Mouse (Mus musculus) cortical plate, adult 2 months (tissue): ENCODE data around the gene 4933430I17Rik. TPM values are rescaled to one million over a fixed set of nuclear protein-coding genes. Genes with fewer than 3 reads are reported as not detected.

Experiments
- H3K27ac ChIP-seq: fragments of 200-500 bp; 2 replicates; pipeline ENCODE4 v1.5.1; 2012; ENCODE audit warnings: low read length, control low read depth, inconsistent platforms; ENCODE audit not compliant: insufficient read depth
- H3K4me1 ChIP-seq: fragments of 200-500 bp; 2 replicates; pipeline ENCODE4 v1.6.1; 2011; ENCODE audit warnings: low read length; ENCODE audit not compliant: control insufficient read depth, insufficient read depth
- H3K4me3 ChIP-seq: fragments of 200-500 bp; 2 replicates; pipeline ENCODE4 v1.5.1; 2011; ENCODE audit warnings: mild to moderate bottlenecking, low read length, control low read depth; ENCODE audit not compliant: insufficient read depth
- CTCF ChIP-seq: fragments of 200-500 bp; IDR thresholded peaks from 2 replicates; pipeline ENCODE4 v1.5.1; 2011; ENCODE audit warnings: mild to moderate bottlenecking, control low read depth, low read length; ENCODE audit not compliant: insufficient read depth; ENCODE audit errors: extremely low read depth
- POLR2A ChIP-seq: fragments of 200-500 bp; IDR thresholded peaks from 2 replicates; pipeline ENCODE4 v1.6.1; 2011; ENCODE audit warnings: mild to moderate bottlenecking, low read length, control low read depth; ENCODE audit not compliant: insufficient read depth; ENCODE audit errors: extremely low read depth
- polyA plus RNA-seq: library from polyadenylated mRNA; depleted of rRNA; stranded (reverse); fragments of >200 nt; gene quantifications from 2 replicates; pipeline ENCODE4 v1.2.3, GENCODE M21; 2012

4933430I17Rik gene
- polyA plus RNA-seq, 1 experiment = 0.25 TPM

DNA sequence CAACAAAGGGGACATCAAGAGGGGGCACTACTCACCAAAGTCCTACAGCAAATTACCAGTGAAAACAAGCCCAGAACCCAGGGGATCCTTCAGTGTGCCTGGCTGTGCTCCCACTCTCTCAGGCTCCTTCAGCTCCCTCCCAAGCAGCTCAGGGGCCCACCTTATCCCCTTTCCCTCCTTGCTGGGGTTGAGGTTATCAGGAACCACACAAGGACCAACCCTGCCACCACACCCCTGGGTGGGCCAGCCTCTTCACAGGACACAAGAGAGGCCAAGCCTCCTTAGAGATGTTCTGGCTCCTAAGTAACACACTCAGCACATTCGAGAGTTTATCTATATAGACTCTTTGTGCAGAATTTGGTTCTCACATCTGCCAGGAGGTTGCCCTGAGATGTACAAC, 8.6 kb upstream of the 4933430I17Rik start:
- Histone ChIP-seq H3K4me3 (no peak overlapping the region), H3K4me1 (peaks cover 9% of the 10 kb centered on the region), H3K27ac (no peak overlapping the region)
- TF ChIP-seq CTCF (no peak), POLR2A (no peak)

DNA sequence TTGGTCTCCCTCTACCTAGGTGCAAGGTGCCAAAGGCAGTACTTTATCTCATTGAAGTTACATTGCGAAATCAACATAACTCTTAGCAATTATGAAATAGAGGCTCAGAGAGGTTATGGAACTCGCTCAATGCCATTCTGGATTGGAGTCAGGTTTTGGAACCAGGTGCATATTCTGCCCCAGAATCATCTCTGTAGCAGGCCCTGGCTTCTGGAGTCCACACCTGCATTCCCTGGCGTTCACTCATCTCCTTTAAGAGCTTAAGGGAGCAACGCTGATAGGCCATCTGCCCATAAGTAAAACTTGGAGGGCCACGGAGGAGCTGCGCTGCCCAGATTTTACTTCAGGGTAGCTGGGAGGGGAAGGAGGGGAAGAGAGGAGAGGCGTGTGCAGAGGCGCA, 8.1 kb upstream of the 4933430I17Rik start:
- no peak overlapping the region for H3K4me3 ChIP-seq
- H3K27ac ChIP-seq = no peak overlapping the region
- no peak for TF ChIP-seq POLR2A
- TF ChIP-seq CTCF = no peak
- peaks cover 9% of the 10 kb centered on the region for H3K4me1 ChIP-seq

- H3K4me3 ChIP-seq = no peak overlapping the region
- H3K4me1 ChIP-seq = peaks cover 9% of the 10 kb centered on the region
- H3K27ac ChIP-seq = no peak overlapping the region
- TF ChIP-seq CTCF (no peak), POLR2A (no peak)
These were observed 7.4 kb upstream of the 4933430I17Rik start for GRCm38 (mm10) chr4:62517538-62518415.

- Histone ChIP-seq H3K4me1 (peaks cover 9% of the 10 kb centered on the region), H3K27ac (no peak overlapping the region), H3K4me3 (peak overlapping the region; percentile 94; the same call in 1 of the 2 replicates)
- TF ChIP-seq CTCF = no peak
- no peak for TF ChIP-seq POLR2A
These were observed 6.6 kb upstream of the 4933430I17Rik start for GRCm38 (mm10) chr4:62518416-62519121.

DNA sequence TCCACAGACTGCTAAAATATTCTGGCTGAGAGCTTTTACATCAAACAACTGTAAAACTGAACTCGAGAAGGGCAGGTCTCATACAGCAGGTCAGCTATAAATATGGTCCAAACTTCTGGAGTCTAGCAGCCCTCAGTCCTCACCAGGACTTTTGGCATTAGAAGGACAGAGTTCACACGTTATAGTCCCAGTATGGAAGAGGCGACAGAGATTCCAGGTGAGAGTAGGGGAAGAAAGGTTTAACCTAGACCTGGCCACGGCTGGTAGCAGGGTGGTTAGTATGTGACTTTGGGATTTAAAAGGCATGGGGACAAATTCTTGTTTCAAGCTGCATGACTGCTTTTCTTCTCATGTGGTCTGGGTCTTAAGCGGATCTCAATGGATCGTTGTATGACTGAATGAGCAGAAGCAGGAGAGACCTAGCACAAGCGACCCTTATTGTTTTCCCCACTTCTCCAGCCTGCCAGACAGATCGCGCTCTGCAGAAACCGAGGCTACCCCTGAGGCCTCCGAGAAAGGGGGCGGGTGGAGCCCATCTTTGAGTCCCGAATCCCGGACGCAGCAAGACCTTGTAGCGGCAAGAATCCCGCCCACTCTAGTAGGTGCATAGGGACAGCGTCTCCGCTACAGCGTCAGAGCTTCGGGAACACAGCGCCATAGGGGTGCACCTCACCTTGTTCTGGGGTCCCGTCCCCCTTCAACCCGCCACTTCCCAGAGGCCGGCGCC, 5.9 kb upstream of the 4933430I17Rik start:
- peak overlapping the region; percentile 94 for H3K4me3 ChIP-seq
- H3K27ac ChIP-seq = 0 out of 2 replicates have a peak overlapping the region, but pooled peaks have one; percentile 24
- peaks cover 10% of the 10 kb centered on the region for H3K4me1 ChIP-seq
- TF ChIP-seq POLR2A = no peak
- no peak for TF ChIP-seq CTCF

DNA sequence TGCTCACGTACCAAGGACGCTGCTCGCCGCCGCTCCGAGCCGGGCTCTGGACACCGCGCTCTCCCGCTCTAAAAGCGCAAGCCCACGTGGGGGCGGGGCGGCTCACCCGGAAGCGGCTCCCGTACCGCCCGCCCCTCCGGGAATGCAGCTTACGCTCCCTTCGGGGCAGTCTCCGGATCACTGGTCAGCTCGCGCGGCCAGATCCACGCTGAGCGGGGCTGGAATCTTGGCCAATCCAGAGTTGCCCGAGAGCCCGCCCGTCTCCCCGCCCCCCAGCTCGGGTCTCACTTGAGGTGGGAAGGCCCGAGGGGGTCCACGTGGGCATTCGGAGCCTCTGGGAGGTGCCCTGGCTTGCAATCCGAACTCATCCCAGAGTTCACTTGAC, 5.3 kb upstream of the 4933430I17Rik start, which contains the start of gene Alad:
Gene Alad (minus strand): TSS at position 70 of the 385 bp plus-strand sequence.
- Histone ChIP-seq H3K27ac (0 out of 2 replicates have a peak within 1 kb of the TSS, but pooled peaks have one; percentile 24), H3K4me1 (peaks cover 11% of the 10 kb centered on the region), H3K4me3 (peak within 1 kb of the TSS; percentile 94)
- TF ChIP-seq POLR2A (peak; percentile 55; the same call in 1 of the 2 replicates), CTCF (no peak)

GRCm38 (mm10) chr4:62520892-62521400, 4.2 kb upstream of the 4933430I17Rik start:
- TF ChIP-seq POLR2A (no peak), CTCF (no peak)
- H3K27ac ChIP-seq = no peak overlapping the region
- peaks cover 5% of the 10 kb centered on the region for H3K4me1 ChIP-seq
- no peak overlapping the region for H3K4me3 ChIP-seq

GRCm38 (mm10) chr4:62525489-62525811, 281 bp downstream of the 4933430I17Rik start:
- peak overlapping the region; percentile 73 for H3K4me3 ChIP-seq
- TF ChIP-seq POLR2A (no peak), CTCF (no peak)
- H3K27ac ChIP-seq = no peak overlapping the region
- H3K4me1 ChIP-seq = peaks cover 3% of the 10 kb centered on the region; the same call in 1 of the 2 replicates

DNA sequence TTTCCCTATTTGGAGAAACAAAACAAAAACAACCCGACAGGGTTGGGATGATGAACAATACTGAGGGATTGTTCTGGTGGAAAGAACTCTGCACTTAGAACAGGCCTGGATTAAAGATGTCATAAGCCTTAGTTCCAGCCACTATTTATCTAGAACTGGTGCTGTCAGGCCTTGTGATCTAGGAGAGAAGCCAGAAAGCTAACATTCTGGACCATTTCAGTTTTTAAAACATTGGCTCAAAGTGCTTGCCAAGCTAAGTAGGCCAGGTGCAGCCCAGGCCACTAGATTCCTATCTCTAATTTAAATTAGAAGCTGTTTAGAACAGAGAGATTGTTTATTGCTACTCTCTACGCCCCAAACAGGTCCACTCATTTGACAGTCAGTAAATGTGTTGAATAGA, 1.1 kb downstream of the 4933430I17Rik start:
- TF ChIP-seq POLR2A = no peak
- TF ChIP-seq CTCF = no peak
- no peak overlapping the region for H3K4me3 ChIP-seq
- H3K27ac ChIP-seq = no peak overlapping the region
- peaks cover 3% of the 10 kb centered on the region; the same call in 1 of the 2 replicates for H3K4me1 ChIP-seq
